In the genomic region with DNA sequence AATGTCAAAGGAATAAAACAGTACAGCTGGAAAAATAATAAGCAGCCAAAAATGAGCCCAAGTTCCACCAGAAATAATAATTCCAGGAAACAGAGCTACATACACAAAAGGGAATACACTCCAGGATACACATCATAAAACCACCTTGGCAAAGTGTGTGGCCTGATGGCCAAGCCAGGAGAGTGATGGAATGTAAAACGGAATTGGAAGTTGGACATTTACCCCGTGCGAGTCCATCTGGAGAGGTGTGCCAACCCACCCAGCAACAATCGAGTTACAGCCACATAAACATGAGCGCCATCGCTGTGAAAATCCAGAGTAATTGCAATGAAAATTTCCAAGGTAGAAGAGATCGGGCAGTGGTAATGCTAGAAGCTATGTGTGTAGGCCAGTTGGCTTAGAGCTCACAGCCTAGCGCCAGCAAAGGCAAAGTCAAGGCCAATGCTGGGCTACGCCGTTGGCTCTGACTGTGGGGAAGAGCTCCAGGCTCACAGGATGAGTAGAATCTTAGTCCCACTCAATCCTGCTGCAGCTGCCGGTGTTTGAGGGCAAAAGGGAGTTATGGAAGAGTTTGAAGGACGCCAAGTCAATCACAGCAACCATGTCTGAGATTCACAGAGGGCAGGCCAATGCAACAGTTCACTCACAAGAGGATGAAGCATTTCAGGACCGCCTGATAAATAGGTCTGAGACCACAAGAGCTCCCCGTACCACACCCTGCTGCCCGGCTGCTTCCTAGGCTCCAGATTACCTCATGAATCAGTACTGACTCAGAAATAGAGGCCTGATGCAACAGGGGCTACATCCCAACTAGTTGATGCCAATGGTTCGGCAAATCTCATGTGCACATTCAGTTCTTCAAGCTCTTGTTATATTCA, we compare ENCODE assay signal across 11 mouse cellular contexts. TPM values are rescaled to one million over a fixed set of nuclear protein-coding genes. Genes with fewer than 3 reads are reported as not detected.
DNase-seq lines count a peak whose midpoint lies in the region; ATAC-seq and TF ChIP-seq lines count a peak whose summit lies in the region.
"Had no signal": no experiment of that assay in that cellular context is flagged by ENCODE, and none has a peak within 500 bp of the region (broad histone marks: within the 10 kb centered on the region; RNA-seq: fewer than 3 reads in every experiment).

No protein-coding gene starts in this region.

- H3K4me2 ChIP-seq in intestine, postnatal 0 days (replicated peaks; ENCODE audit: low read depth): no peak overlapping the region
- H3K4me2 ChIP-seq: embryonic facial prominence, embryonic 15.5 days; lung, embryonic 15.5 days had no signal

- no peak overlapping the region for H3K4me3 ChIP-seq in kidney, adult 2 months (ENCODE audit: insufficient read depth, low read depth, low read length)
- no peak overlapping the region for H3K4me3 ChIP-seq in intestine, postnatal 0 days (ENCODE audit: low read depth, low read length)
- H3K4me3 ChIP-seq: embryonic facial prominence, embryonic 15.5 days; lung, embryonic 15.5 days had no signal

- no peak for ATAC-seq in megakaryocyte-erythroid progenitor cell, adult 5-6 weeks (replicated peaks; ENCODE audit: low FRiP score, low TSS enrichment, poor library complexity, severe bottlenecking)
- no peak for ATAC-seq in intestine, postnatal 0 days
- ATAC-seq: inflammation-experienced regulatory T-cells, adult 6 months had no signal

- 93% methylated on average over 16 of the region's 16 CpGs for WGBS in kidney, adult 2 months
- WGBS in intestine, postnatal 0 days: 91% methylated on average over 16 of the region's 16 CpGs

- H3K9ac ChIP-seq in intestine, postnatal 0 days (ENCODE audit: low read depth, low read length): no peak overlapping the region
- H3K9ac ChIP-seq: embryonic facial prominence, embryonic 15.5 days; lung, embryonic 15.5 days had no signal

- no peaks in the 10 kb centered on the region for H3K36me3 ChIP-seq in kidney, adult 2 months (ENCODE audit: control insufficient read depth, insufficient read depth, low read length)
- no peaks in the 10 kb centered on the region for H3K36me3 ChIP-seq in intestine, postnatal 0 days (ENCODE audit: control insufficient read depth, insufficient read depth)
- H3K36me3 ChIP-seq: embryonic facial prominence, embryonic 15.5 days; lung, embryonic 15.5 days had no signal

- no peaks in the 10 kb centered on the region for H3K27me3 ChIP-seq in kidney, adult 2 months (replicated peaks; ENCODE audit: control insufficient read depth, insufficient read depth, low read length)
- no peaks in the 10 kb centered on the region for H3K27me3 ChIP-seq in intestine, postnatal 0 days (replicated peaks; ENCODE audit: control insufficient read depth, insufficient read depth, low read length)
- H3K27me3 ChIP-seq: embryonic facial prominence, embryonic 15.5 days; lung, embryonic 15.5 days had no signal

- peak; percentile 30 for DNase-seq in kidney, adult 2 months
- no peak for DNase-seq in kidney, postnatal 14 days
- peak; percentile 54 for DNase-seq in adrenal gland, postnatal 25 days
- peak; percentile 83 for DNase-seq in fibroblast of lung, adult 2 months (ENCODE audit: low read depth)
- peak; percentile 52 for DNase-seq in testis, postnatal 10 days (ENCODE audit: low spot score)
- no peak for DNase-seq in spleen, adult 18-20 months

- H3K9me3 ChIP-seq in intestine, postnatal 0 days (ENCODE audit: control insufficient read depth): no peaks in the 10 kb centered on the region
- H3K9me3 ChIP-seq: embryonic facial prominence, embryonic 15.5 days; lung, embryonic 15.5 days had no signal

- H3K27ac ChIP-seq in kidney, adult 2 months (ENCODE audit: insufficient read depth, low read depth, low read length): no peak overlapping the region
- no peak overlapping the region for H3K27ac ChIP-seq in intestine, postnatal 0 days (ENCODE audit: low read depth, low read length)
- H3K27ac ChIP-seq: embryonic facial prominence, embryonic 15.5 days; lung, embryonic 15.5 days had no signal

- TF ChIP-seq POLR2A in kidney, adult 2 months (IDR thresholded peaks at IDR 0.05; ENCODE audit: low read depth, low read length): no peak

- H3K4me1 ChIP-seq in kidney, adult 2 months (ENCODE audit: control insufficient read depth, insufficient read depth, low read length): peaks cover 10% of the 10 kb centered on the region
- no peaks in the 10 kb centered on the region for H3K4me1 ChIP-seq in intestine, postnatal 0 days (replicated peaks; ENCODE audit: control insufficient read depth, insufficient read depth, low read length)
- H3K4me1 ChIP-seq: embryonic facial prominence, embryonic 15.5 days had no signal

- no peak for TF ChIP-seq CTCF in kidney, adult 2 months (conservative IDR thresholded peaks at IDR 0.05; ENCODE audit: insufficient read depth, insufficient read length, low read depth, low read length)
- TF ChIP-seq CTCF in intestine, postnatal 0 days (IDR thresholded peaks at IDR 0.05; ENCODE audit: low read depth): no peak

RNA-seq across cellular contexts. Expression of a gene that starts 7.0 kb away (rescaled TPM):
- polyA plus RNA-seq in kidney, adult 2 months (2012; rRNA removed): 16.2 and 18.5 TPM in 2 replicates
- 8.8 TPM in 2 replicates for total RNA-seq in adrenal gland, postnatal 25 days (2021)
- 1.7 and 2.7 TPM in 2 replicates for total RNA-seq in megakaryocyte-erythroid progenitor cell, adult 5-6 weeks (2014; fragmentation: Nextera tagmentation)
- total RNA-seq in megakaryocyte-erythroid progenitor cell, adult 5-6 weeks (2017): 1.2 and 1.9 TPM in 2 replicates
- 4.3 and 4.5 TPM in 2 replicates for polyA plus RNA-seq in intestine, postnatal 0 days (2015; fragmentation: Nextera tagmentation; extraction: Ambion mirVana)

Comparison
In these comparisons a context has a peak if more than half of its experiments do, and no peak if none do; other contexts are left out.
1. DNase-seq: peak in kidney, adult 2 months (single experiment), adrenal gland, postnatal 25 days (single experiment), fibroblast of lung, adult 2 months (single experiment) and testis, postnatal 10 days (single experiment); none in kidney, postnatal 14 days (single experiment) and spleen, adult 18-20 months (0 of 2).